Mouse (Mus musculus) heart, embryonic 10.5 days (tissue): ENCODE results near the gene Cab39. TPM values are rescaled to one million over a fixed set of nuclear protein-coding genes. Genes with fewer than 3 reads are reported as not detected.

ENCODE experiments used
- DNase-seq: peaks from one replicate; pipeline ENCODE4 v3.0.0-alpha.2; 2017; ENCODE audit warnings: low spot score
- H3K27ac ChIP-seq: fragments of 300-500 bp; sonication (generic); 2 replicates; pipeline ENCODE4 v1.5.1; 2016; ENCODE audit warnings: mild to moderate bottlenecking
- H3K27me3 ChIP-seq: fragments of 300-500 bp; sonication (generic); 2 replicates; pipeline ENCODE4 v1.6.1; 2016; ENCODE audit warnings: mild to moderate bottlenecking; ENCODE audit not compliant: poor library complexity, insufficient read depth, severe bottlenecking
- H3K36me3 ChIP-seq: fragments of 300-500 bp; sonication (generic); 2 replicates; pipeline ENCODE4 v1.6.1; 2016; ENCODE audit warnings: mild to moderate bottlenecking, moderate library complexity
- H3K4me1 ChIP-seq: fragments of 300-500 bp; sonication (generic); 2 replicates; pipeline ENCODE4 v1.6.1; 2016; ENCODE audit warnings: mild to moderate bottlenecking
- H3K4me3 ChIP-seq: fragments of 300-500 bp; sonication (generic); 2 replicates; pipeline ENCODE4 v1.5.1; 2016; ENCODE audit warnings: mild to moderate bottlenecking, moderate library complexity
- H3K9me3 ChIP-seq: fragments of 300-500 bp; sonication (generic); 2 replicates; pipeline ENCODE4 v1.6.1; 2016; ENCODE audit warnings: mild to moderate bottlenecking, moderate library complexity
- WGBS: fragments of 180-500 bp; shearing (Covaris S2); methylation state at CpG from one replicate; pipeline ENCODE4 v1.1.7; 2016; 5-methylcytosine and 5-hydroxymethylcytosine counted together
- polyA plus RNA-seq: library from polyadenylated mRNA; unstranded; fragments of >200 nt; fragmentation: Nextera tagmentation; extraction: Ambion mirVana; gene quantifications from 2 replicates; pipeline ENCODE4 v1.2.1, GENCODE M21; 2016

The Cab39 gene
- polyA plus RNA-seq, 1 experiment from 2014 or later: 31.6 TPM

DNA sequence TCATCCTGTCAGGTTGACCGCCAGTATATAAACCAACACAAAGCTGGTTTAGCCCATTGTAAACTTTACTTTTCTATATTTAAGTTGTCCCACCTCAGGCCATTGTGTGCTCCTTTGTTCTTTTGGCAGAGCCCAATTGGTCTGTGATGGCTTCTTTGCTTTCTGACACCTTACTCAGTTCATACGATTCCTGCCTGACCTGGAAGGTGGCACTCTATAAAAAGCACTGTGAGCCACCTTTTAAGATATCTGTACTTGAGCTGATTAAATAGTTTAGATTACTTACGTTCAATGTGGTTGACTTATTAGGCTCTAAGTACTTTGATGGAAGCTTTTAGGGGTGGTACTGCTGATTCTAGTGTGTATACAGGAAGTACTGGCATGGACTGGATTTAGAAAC, 46.1 kb downstream of the Cab39 start:
- Histone ChIP-seq H3K9me3 (no peaks in the 10 kb centered on the region), H3K4me3 (no peak overlapping the region), H3K27me3 (no peaks in the 10 kb centered on the region), H3K4me1 (peaks cover 19% of the 10 kb centered on the region), H3K36me3 (peaks cover 27% of the 10 kb centered on the region), H3K27ac (no peak overlapping the region)
- DNase-seq: no peak
- 59% methylated on average over 3 of the region's 3 CpGs for WGBS

DNA sequence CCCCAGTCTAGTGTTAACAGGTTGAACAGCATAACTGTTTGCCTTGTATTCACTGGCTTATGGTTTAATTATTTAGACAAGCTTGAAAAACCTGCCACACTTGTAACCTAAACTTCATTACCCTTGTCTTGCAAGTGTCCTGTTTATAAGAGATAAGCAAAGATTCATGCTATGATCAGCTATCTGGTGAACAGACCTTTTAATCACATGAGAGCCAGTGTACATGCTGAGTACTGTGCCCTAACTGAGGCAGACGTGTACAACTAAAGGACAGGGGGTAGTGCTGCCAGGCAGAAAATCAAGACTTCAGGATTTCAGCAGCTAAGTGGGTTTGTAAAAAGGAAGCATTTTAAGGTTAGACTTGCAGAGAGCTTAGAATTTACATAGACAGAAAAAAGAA, 46.5 kb downstream of the Cab39 start:
- Histone ChIP-seq H3K27me3 (no peaks in the 10 kb centered on the region), H3K4me1 (peaks cover 20% of the 10 kb centered on the region), H3K27ac (no peak overlapping the region), H3K36me3 (peaks cover 27% of the 10 kb centered on the region), H3K9me3 (no peaks in the 10 kb centered on the region), H3K4me3 (no peak overlapping the region)
- 74% methylated on average over 1 of the region's 1 CpGs for WGBS
- no peak for DNase-seq

GRCm38 (mm10) chr1:85840421-85840820, 47.2 kb downstream of the Cab39 start:
- H3K4me3 ChIP-seq: no peak overlapping the region
- WGBS: 78% methylated on average over 4 of the region's 4 CpGs
- H3K36me3 ChIP-seq: peaks cover 24% of the 10 kb centered on the region
- H3K27ac ChIP-seq: no peak overlapping the region
- no peaks in the 10 kb centered on the region for H3K27me3 ChIP-seq
- no peaks in the 10 kb centered on the region for H3K9me3 ChIP-seq
- DNase-seq: no peak
- peaks cover 23% of the 10 kb centered on the region for H3K4me1 ChIP-seq

GRCm38 (mm10) chr1:85842251-85842650, 49.0 kb downstream of the Cab39 start:
- no peak for DNase-seq
- Histone ChIP-seq H3K4me1 (peaks cover 23% of the 10 kb centered on the region), H3K36me3 (peaks cover 30% of the 10 kb centered on the region), H3K27ac (no peak overlapping the region), H3K27me3 (no peaks in the 10 kb centered on the region), H3K4me3 (no peak overlapping the region), H3K9me3 (no peaks in the 10 kb centered on the region)

DNA sequence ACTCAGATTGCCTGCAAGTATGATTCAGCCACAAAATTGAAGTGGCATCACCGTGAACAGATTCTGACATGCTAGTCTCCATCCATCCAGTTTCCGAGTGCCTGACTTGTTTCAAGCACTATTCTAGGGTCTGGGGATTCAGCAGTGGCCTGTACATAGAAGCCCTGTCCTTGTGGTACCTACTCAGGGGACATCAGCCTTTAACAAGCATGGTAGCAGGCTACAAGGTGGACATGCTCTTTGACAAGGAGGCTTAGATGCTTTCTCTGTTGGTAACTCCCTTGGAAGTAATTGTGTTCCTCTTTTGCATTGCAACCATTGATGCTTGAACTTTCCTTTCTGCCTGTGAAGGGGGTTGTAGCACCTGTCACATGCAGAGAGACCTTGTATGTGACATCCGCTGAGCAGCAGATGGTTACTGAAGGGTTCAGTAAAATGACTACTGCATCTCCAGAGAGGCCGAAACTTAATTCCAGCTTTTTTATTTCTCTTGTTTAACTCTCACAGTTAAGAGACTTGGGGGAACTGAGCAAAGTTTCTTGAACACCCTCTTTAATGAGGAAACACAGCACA, 50.1 kb downstream of the Cab39 start:
- Histone ChIP-seq H3K4me1 (peaks cover 17% of the 10 kb centered on the region), H3K36me3 (peaks cover 34% of the 10 kb centered on the region), H3K27ac (no peak overlapping the region), H3K4me3 (no peak overlapping the region), H3K9me3 (no peaks in the 10 kb centered on the region), H3K27me3 (no peaks in the 10 kb centered on the region)
- no peak for DNase-seq
- WGBS: 88% methylated on average over 4 of the region's 4 CpGs

GRCm38 (mm10) chr1:85844981-85845380, 51.7 kb downstream of the Cab39 start:
- no peaks in the 10 kb centered on the region for H3K27me3 ChIP-seq
- no peaks in the 10 kb centered on the region for H3K9me3 ChIP-seq
- 0 out of 2 replicates have a peak overlapping the region, but pooled peaks have one; percentile 52 for H3K27ac ChIP-seq
- no peak overlapping the region for H3K4me3 ChIP-seq
- DNase-seq: no peak
- WGBS: 63% methylated on average over 6 of the region's 6 CpGs
- peaks cover 48% of the 10 kb centered on the region for H3K36me3 ChIP-seq
- peaks cover 4% of the 10 kb centered on the region; the same call in 1 of the 2 replicates for H3K4me1 ChIP-seq

- no peak overlapping the region for H3K27ac ChIP-seq
- no peak overlapping the region for H3K4me3 ChIP-seq
- no peak for DNase-seq
- H3K27me3 ChIP-seq: no peaks in the 10 kb centered on the region
- peaks cover 4% of the 10 kb centered on the region; the same call in 1 of the 2 replicates for H3K4me1 ChIP-seq
- no peaks in the 10 kb centered on the region for H3K9me3 ChIP-seq
- peaks cover 48% of the 10 kb centered on the region for H3K36me3 ChIP-seq
- WGBS: 75% methylated on average over 3 of the region's 3 CpGs
Measured at GRCm38 (mm10) chr1:85845476-85845875, 52.2 kb downstream of the Cab39 start.

DNA sequence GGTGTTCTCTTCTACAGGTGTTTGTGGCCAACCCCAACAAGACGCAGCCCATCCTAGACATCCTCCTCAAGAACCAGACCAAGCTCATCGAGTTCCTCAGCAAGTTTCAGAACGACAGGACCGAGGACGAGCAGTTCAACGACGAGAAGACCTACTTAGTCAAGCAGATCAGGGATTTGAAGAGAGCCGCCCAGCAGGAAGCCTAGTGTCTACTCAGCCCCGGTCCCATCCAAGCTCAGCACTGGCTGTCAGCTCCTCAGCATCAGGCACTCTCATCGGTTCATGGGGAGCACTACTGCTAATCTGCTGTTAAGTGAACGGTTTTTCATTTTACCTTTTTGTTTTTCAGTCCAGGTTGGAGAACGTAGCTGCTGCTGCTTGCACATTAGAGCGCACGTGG, 55.8 kb downstream of the Cab39 start:
- H3K4me1 ChIP-seq: peaks cover 17% of the 10 kb centered on the region; the same call in 1 of the 2 replicates
- WGBS: 89% methylated on average over 14 of the region's 14 CpGs
- H3K27me3 ChIP-seq: no peaks in the 10 kb centered on the region
- DNase-seq: no peak
- H3K36me3 ChIP-seq: peaks cover 46% of the 10 kb centered on the region
- no peak overlapping the region for H3K27ac ChIP-seq
- no peaks in the 10 kb centered on the region for H3K9me3 ChIP-seq
- H3K4me3 ChIP-seq: no peak overlapping the region

DNA sequence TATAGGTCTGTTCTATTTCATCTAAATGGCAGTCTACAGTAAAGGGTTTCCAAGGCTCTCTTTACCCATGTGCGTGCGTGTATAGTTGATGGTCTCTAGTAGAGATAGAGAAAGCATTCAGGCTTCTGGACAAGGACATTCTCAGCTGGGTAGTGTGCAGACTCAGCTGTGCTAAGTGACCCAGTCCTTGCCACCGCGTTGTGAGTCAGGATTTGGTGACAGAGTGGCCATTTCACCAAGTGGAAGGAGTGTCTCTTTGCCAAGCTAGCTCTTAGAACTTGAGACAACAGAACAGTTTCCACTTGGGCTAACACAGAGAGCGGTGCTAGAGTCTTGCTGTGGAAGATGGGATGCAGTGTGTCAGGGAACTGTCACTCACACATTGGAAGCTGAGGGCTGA, 57.6 kb downstream of the Cab39 start:
- no peak overlapping the region for H3K4me3 ChIP-seq
- H3K27ac ChIP-seq: no peak overlapping the region
- no peak for DNase-seq
- peaks cover 44% of the 10 kb centered on the region for H3K36me3 ChIP-seq
- no peaks in the 10 kb centered on the region for H3K9me3 ChIP-seq
- H3K4me1 ChIP-seq: peaks cover 12% of the 10 kb centered on the region; the same call in 1 of the 2 replicates
- WGBS: 69% methylated on average over 5 of the region's 5 CpGs
- no peaks in the 10 kb centered on the region for H3K27me3 ChIP-seq

DNA sequence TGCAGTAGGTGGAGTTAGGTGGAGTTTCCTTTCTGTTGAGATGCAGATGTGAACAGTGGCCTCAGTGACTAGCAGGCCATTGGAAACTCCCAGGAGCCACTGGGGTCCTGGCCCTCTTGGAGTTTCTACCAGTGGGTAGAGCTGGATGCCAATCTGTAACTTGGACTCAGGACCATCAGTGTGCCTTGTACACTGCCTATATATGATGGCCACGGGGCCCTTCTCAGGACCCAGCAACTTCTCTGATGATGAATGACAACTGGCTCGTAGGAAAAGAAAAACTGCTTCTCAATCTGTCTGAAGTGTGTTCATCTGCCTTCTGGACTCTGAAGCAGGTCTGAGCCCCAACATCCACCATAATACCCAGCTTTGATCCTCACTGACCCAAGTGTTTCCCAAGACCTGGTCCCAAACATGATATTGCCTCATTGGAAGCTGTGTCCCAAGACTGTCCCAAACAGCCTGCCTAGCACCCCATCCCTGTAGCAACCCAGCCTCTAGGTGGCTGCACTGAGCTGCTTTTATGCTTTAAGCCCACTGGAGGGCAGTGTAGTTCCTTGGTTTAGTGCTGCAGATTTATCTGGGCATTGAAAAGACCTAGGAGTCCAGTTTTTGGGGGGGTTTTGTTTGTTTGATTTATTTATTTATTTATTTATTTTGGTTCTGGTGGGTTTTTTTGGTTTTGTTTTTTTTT, 59.9 kb downstream of the Cab39 start:
- DNase-seq: peak; percentile 81
- no peaks in the 10 kb centered on the region for H3K9me3 ChIP-seq
- peaks cover 30% of the 10 kb centered on the region for H3K36me3 ChIP-seq
- no peak overlapping the region for H3K4me3 ChIP-seq
- no peaks in the 10 kb centered on the region for H3K27me3 ChIP-seq
- 79% methylated on average over 2 of the region's 2 CpGs for whole genome bisulfite sequencing
- peaks cover 12% of the 10 kb centered on the region; the same call in 1 of the 2 replicates for H3K4me1 ChIP-seq
- no peak overlapping the region for H3K27ac ChIP-seq

DNA sequence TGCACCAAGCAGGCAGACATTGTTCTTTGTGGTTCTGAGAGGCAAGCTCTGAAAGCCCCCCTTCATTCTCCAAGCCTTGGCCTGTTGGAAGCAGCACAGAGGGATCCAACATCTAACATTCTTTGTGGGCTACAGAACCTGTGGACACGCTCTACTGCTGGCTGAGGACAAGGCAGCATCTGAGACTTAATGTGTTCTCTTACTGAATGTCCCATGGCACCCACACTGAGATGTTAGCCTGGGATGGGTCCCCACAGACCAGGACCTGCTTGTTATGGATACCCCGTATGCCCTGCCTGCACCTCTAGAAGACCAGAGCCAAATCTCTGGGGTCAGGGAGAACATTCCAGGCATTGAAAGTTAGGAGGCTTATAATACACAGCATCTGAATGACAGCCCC, 60.6 kb downstream of the Cab39 start:
- H3K4me1 ChIP-seq: peaks cover 12% of the 10 kb centered on the region; the same call in 1 of the 2 replicates
- peaks cover 23% of the 10 kb centered on the region for H3K36me3 ChIP-seq
- DNase-seq: no peak
- H3K27me3 ChIP-seq: no peaks in the 10 kb centered on the region
- no peaks in the 10 kb centered on the region for H3K9me3 ChIP-seq
- 0 out of 2 replicates have a peak overlapping the region, but pooled peaks have one; percentile 22 for H3K27ac ChIP-seq
- 87% methylated on average over 2 of the region's 2 CpGs for WGBS
- H3K4me3 ChIP-seq: no peak overlapping the region

- no peaks in the 10 kb centered on the region for H3K27me3 ChIP-seq
- DNase-seq: no peak
- H3K4me3 ChIP-seq: no peak overlapping the region
- peaks cover 17% of the 10 kb centered on the region for H3K36me3 ChIP-seq
- peaks cover 12% of the 10 kb centered on the region; the same call in 1 of the 2 replicates for H3K4me1 ChIP-seq
- no peak overlapping the region for H3K27ac ChIP-seq
- 74% methylated on average over 2 of the region's 2 CpGs for WGBS
- H3K9me3 ChIP-seq: no peaks in the 10 kb centered on the region
Measured at GRCm38 (mm10) chr1:85854475-85854874, 61.2 kb downstream of the Cab39 start.

DNA sequence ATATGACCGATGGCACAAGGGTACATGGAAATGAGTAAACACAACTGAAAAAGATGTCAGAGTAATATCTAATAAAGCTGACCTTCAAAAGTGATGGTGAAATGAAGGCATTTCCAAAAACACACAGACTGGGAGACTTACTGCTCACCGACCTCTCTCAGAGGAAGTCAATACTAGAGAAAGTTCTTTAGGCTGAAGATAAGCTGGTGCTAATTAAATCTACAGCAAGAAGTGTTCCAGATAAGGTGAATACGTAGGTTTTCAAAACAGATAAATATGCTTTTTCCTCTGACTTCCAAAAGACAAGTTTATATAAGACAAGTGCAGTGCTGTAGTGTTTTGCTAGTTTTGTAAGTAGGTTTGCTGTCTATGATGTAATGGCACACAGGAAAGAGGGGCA, 63.0 kb downstream of the Cab39 start:
- Histone ChIP-seq H3K27me3 (no peaks in the 10 kb centered on the region), H3K4me3 (no peak overlapping the region), H3K4me1 (peaks cover 8% of the 10 kb centered on the region; the same call in 1 of the 2 replicates), H3K36me3 (peaks cover 14% of the 10 kb centered on the region; the same call in 1 of the 2 replicates), H3K9me3 (peaks cover 6% of the 10 kb centered on the region; the same call in 1 of the 2 replicates), H3K27ac (no peak overlapping the region)
- 39% methylated on average over 3 of the region's 3 CpGs for WGBS
- DNase-seq: no peak
